Mouse (Mus musculus) liver, embryonic 14.5 days (tissue): Measurements from ENCODE around the gene Pik3r2.

Experiments
- CTCF ChIP-seq: IDR thresholded peaks from 2 replicates; pipeline ENCODE4 v1.5.1; 2016; ENCODE audit warnings: antibody characterized with exemption, low read depth, control low read depth
- EP300 ChIP-seq: IDR thresholded peaks from 2 replicates; pipeline ENCODE4 v1.6.1; 2016; ENCODE audit warnings: antibody characterized with exemption, low read depth

DNA sequence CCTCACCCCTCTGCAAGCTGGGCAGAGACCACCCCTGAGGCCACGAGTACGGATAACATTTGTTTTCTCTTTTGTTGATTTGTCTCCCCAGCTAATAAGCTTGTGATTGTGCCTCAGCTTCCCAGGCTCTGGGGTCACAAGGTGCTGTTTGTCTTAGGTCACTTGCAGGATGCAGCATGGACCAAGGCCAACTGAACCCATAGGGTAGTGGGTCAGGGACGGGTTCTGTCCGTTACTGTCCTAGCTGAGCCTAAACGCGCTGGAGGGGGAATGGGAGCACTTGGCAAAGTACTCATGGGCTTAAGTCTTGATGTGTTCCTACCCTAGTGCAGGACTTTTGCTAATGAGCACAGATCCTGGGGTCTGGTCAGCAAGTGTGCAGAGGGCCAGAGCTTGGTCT lies 9.0 kb downstream of the Pik3r2 start:
- TF ChIP-seq EP300, result no peak
- no peak for TF ChIP-seq CTCF
